Mouse (Mus musculus) kidney, postnatal 10 days (tissue): ENCODE measurements around the gene Tie1.
"Not testable (repeated sequence)": the region's sequence is repeated elsewhere in the genome, so short reads cannot be mapped to it uniquely, and the experiment has no call there.

ENCODE experiments used
- DNase-seq: peaks from one replicate; pipeline ENCODE4 v3.0.0; 2021; ENCODE audit warnings: mixed read lengths

Tie1 gene

GRCm38 (mm10) chr4:118489717-118490132 is at the start of gene Tie1:
Tie1 (minus strand) TSS chr4:118490061.
- peak; percentile 78 for DNase-seq

GRCm38 (mm10) chr4:118537801-118538200 is 47.9 kb upstream of the Tie1 start:
- DNase-seq: peak; percentile 37

DNA sequence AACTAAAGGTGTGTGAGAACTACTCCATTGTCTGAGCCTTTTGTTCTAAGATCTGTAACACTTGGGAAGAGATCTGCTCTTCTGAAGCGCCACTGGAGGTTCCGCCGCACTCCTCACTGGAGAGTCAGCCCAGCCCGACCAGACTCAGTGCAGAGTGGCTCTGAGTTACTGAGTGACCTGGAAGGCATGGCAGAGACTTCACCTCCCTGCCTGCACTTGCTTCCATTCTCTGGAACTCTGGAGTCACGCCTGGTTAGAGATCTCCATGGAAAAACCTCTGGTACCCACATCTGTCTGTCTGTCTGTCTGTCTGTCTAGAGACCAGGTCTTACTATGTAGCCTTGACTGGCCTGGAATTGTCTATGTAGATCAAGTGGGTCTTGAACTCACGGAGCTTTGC is 45.7 kb upstream of the Tie1 start:
- DNase-seq: peak; percentile 41

DNA sequence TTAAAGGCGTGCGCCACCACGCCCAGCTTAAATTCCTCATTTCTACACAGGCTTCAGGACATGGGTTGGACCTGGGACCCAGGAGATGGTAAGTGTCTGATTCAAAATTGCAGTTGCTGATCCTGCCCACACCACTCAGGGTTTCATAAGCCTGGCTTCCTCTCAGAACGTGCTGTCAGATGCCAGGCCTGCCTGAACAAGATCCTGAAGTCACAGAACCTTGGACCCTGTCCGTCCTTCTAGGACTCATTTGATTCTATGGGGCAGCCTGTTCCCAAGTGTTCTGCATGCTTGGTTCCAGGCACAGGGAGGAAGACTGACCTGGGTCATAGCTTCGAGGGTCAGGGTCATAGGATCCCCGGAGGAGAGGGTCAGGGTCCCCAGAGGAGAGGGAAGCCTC is 43.7 kb upstream of the Tie1 start:
- peak; percentile 32 for DNase-seq

DNA sequence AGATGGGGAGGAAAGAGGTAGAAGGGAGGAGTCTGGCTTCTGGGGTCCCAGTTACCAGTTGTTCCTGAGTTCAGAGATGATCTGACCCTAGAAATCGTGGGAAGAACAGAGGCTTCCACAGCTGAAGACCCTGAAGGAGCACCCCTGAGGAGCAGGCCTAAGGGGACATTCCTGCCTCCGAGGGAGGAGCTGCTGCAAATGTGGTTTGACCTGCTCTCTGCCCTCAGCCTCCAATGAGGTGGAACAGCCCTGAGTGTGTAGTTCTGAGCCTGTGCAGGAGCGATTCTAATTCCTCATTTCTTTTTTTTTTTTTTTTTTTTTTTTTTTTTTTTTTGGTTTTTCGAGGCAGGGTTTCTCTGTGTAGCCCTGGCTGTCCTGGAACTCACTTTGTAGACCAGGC is 43.3 kb upstream of the Tie1 start:
- peak; percentile 56 for DNase-seq

- DNase-seq: no peak
These were observed 42.8 kb upstream of the Tie1 start for GRCm38 (mm10) chr4:118532663-118533062.

GRCm38 (mm10) chr4:118527720-118528119 is 37.9 kb upstream of the Tie1 start:
- peak; percentile 76 for DNase-seq

DNA sequence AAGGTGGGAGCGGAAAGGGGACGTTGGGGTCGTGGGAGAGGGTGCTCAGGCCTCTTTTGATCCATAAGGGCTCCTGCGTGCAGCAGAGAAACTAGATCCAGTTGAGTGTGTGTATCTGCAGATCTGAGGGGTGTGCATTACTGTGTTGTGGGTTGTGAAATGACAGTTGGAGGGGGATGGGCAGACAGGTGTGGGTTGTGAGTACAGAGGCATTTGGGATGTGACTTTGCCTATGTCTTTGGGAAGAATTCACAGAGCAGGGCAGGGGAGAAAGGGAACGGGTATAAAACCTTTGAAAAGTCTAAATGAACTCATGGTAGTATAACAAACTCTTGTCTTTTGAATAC is 37.4 kb upstream of the Tie1 start:
- DNase-seq: no peak

DNA sequence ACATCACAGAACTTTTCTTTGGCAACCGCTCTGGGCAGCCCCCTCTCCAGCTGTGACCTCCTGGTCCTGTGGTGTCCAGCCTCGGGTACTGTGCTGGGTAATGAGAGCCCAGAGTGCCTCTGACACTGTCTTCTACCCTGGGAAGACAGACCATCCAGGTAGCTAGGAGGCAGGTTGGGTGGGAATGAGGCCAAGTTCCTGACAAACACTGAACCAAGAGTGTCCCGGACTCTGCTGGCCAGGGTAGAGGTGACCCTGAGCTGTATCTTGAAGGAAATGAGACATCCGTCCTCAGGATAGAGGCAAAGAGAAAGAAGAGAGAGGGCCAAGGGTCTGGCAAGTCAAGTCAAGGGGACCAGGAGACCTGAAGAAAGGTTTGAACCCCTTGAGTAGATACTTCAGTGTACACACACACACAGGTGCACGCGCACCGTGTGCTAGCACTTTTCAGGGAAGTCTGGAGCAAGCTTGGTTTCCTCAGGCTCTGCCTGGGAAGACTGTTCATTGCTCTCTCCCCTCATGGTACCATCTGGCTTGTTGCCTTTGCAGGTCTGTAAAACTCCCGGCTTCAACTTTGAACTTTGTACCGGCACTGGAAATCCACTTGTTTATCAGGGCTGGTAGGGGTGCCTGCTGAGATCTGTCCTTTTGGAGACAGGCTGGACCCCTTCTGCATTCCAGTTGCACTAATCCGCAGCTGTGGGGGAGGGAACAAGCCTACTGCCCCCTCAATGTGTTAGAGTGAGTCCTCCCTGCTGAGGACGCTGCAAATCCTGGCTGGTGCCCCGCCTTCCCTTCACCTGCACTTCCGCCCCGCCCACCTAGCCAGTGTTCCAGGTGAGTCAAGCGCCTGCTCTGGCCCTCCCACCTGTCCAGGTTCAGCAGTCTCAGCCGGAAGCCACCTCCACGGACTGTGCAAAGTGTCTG is 36.8 kb upstream of the Tie1 start, which contains the start of gene 2610528J11Rik:
2610528J11Rik (plus strand) TSS at position 592 of the 927 bp plus-strand sequence.
- DNase-seq: peak; percentile 88

GRCm38 (mm10) chr4:118525779-118526178 is 35.9 kb upstream of the Tie1 start:
- no peak for DNase-seq

DNA sequence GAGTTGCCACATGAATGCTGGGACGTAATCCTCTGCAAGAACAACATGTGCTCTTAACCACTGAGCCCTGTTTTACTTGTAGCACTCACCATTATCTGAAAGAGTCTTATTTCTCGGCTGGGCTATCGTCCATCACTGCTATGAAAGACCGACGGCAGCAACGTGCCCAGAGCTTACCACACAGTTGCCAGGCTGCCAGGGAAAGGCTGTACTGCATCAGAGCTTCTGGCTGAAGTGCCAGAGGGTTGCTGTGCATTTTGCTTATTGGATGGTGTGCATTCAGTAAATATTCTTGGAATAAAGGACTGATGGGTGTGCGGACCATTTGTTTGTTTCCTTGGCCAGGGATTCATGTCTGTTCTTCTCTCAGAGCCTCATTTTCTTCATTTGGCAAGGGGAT is 34.1 kb upstream of the Tie1 start:
- no peak for DNase-seq

- DNase-seq: no peak
These were observed 32.4 kb upstream of the Tie1 start for GRCm38 (mm10) chr4:118522248-118522647.

GRCm38 (mm10) chr4:118518208-118518607 is 28.3 kb upstream of the Tie1 start:
- DNase-seq: no peak

DNA sequence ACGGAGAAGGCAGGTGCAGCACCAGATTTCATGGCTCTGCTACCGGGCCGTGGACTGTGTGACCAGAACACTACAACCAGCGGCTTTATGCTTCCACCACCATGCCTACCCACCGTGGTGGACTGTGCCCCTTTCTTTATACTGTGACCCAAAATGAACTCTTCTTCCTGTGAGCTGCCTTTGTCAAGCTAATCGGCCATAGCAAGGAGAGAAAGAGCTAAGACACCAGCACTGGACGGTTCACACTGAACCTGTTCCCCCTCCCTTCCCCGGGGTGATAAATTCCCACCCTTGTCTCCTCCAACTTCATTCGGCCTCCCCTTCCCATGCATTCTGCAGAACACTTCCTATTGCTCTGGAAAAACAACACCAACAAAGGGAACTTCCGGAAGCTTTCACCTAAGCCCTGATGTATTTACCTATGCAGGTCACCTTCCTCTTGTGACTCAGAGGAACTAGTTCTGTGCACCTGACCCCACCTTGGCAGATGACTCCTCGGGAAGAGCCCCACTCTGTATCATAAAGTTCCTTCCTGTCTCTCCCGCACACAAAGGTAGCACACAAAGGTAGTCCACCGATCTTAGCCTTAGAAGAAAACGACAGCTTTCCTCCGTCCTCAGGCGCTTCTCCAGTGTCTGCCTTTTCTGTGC is 27.8 kb upstream of the Tie1 start:
- DNase-seq: no peak

- peak; percentile 59 for DNase-seq
These were observed 27.0 kb upstream of the Tie1 start for GRCm38 (mm10) chr4:118516699-118517496.

GRCm38 (mm10) chr4:118509050-118509449 is 19.2 kb upstream of the Tie1 start:
- DNase-seq: no peak

DNA sequence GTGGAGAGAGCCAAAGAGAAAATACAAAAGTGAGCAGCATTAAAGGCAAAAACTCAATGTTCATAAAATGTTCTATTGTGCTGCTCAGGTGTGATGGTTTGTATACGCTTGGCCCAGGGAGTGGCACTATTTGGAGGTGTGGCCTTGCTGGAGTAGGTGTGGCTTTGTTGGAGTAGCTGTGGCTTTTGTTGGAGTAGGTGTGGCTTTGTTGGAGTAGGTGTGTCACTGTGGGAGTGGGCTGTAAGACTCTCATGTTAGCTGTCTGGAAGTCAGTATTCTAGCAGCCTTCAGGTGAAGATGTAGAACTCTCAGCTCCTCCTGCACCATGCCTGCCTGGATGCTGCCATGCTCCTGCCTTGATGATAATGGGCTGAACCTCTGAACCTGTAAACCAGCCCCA is 17.3 kb upstream of the Tie1 start:
- DNase-seq: not testable (repeated sequence)

DNA sequence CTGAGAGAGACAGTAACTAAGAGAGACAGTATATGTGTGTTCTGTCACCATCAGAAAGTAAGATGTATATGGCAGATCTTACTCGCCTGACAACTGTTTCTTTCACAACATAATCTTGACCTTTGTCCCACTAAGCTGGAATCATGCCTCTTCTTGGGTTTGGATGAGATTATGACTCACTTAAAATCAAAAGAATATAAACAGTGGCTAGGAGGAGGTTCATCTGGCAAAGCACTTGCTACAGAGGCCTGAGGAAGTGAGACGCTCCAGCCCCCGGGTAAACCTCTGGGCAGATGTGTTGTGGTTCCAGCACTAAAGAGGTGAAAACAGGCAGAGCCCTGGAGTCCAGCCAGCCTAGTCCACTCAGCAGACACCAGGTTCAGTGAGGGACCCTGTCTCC is 15.7 kb upstream of the Tie1 start:
- DNase-seq: no peak

DNA sequence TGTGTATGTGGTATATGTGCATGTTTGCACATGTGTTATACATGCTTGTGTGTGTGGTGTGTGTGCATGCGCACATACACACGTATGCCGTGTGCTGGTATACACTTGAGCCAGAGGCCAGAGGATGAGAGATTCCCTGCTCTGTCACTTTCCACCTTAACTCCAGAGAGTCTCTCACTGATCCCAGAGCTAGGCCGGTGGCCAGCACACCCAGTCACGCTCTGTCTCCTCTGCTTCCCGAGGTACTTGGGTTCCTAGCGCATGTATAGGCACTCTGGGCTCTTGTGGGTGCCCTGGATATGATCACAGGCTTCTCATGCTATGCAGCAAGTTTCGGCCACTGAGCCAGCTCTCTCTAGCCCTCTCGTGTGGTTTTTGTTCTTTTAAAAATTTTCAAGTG is 10.9 kb upstream of the Tie1 start:
- DNase-seq: no peak

- DNase-seq: peak; percentile 43
These were observed 10.4 kb upstream of the Tie1 start for GRCm38 (mm10) chr4:118500171-118500724.

GRCm38 (mm10) chr4:118490461-118490860 is 600 bp upstream of the Tie1 start:
- DNase-seq: no peak

GRCm38 (mm10) chr4:118476773-118477530 is 12.9 kb downstream of the Tie1 start:
- DNase-seq: no peak
